Mouse (Mus musculus) erythroblast, adult 5-6 weeks (primary cell): ENCODE data around the gene Sgcb. TPM values are rescaled to one million over a fixed set of nuclear protein-coding genes. Genes with fewer than 3 reads are reported as not detected.
"Not testable (repeated sequence)": the region's sequence is repeated elsewhere in the genome, so short reads cannot be mapped to it uniquely, and the experiment has no call there.

Experiments
- ATAC-seq: replicated peaks from 2 replicates; pipeline ENCODE4 v1.8.0; 2016; ENCODE audit warnings: moderate number of reproducible peaks, mild to moderate bottlenecking, moderate TSS enrichment, inconsistent platforms; ENCODE audit not compliant: poor library complexity, low FRiP score, severe bottlenecking
- total RNA-seq, 2 experiments: library from RNA; stranded (forward) in 1 of 2; stranded (reverse) in 1 of 2; fragments of 150-400 nt in 1 of 2; fragments of 200-764, 138-1000 nt in 1 of 2; gene quantifications; 2 replicates each; pipeline versions ENCODE4 v1.2.3 to v1.2.4; 2015 to 2017; ENCODE audit warnings: low replicate concordance in 2 of 2

Sgcb gene
- total RNA-seq, 2 experiments from 2014 or later = 0.17 to 0.19 TPM

DNA sequence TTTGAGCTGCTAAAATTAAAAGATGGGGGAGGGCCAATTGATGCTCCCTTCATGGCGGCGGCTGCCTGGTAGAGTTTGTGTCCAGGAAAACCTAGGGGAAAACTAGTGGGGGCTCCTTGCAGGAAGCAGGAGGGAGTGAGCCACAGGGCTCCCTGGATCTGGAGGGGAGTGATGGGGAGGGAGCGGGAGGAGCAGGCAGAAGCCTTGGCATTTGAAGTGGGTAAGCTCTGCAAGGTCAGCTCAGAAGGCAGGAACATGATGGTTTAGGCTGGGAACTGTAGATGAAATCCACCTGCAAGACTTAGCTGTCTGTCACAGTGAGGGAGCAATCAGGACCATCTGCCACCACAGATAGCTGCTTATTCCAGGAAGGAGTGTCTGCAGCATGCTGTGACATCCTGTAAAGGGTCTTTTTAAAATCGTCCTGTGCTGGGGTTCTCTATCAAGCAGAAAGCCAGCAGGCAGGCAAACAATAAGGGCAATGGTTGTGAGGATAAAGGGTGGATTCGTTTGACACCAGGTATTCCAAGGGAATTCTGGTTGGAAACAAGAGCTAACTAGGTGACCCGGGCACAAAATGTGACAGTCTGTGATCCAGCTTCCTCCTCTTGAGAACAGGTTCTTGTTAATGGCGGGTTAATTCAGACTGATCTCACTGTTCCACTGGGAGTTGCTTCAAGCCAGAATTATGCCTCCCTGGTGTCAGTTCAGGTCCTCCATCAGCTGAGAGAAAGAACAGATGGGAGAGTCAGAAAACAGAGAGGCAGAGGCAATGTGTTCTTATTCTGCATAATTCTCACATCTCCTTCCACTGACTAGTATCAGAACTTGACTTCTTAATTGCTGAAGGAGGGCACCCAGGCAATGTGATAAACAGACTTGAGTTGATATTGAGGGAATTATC lies 62.1 kb downstream of the Sgcb start:
- no peak for ATAC-seq

DNA sequence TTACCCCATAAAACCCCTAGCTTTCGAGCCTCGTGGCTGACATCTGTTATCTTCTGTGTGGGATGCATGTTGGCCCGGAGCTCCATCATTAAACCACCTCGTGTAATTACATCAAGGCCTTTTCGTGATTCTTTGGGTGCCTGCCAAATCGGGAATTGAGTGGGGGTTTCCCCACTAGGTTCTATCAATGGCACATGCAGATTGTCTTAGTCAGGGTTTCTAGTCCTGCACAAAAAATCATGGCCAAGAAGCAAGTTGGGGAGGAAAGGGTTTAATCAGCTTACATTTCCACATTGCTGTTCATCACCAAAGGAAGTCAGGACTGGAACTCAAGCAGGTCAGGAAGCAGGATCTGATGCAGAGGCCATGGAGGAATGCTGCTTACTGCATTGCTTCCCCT lies 63.6 kb downstream of the Sgcb start:
- not testable (repeated sequence) for ATAC-seq

Other genes with a start within 250 kb of the Sgcb start
- not detected in 2 replicates for gene Cwh43, start 241.7 kb downstream of the Sgcb start, total RNA-seq (2015; ENCODE audit: low replicate concordance)
- not detected in 2 replicates for gene Cwh43, start 241.7 kb downstream of the Sgcb start, total RNA-seq (2017; ENCODE audit: low replicate concordance)
- gene Dcun1d4, start 166.8 kb downstream of the Sgcb start, total RNA-seq (2015; ENCODE audit: low replicate concordance) = 0.21 and 1.3 TPM in 2 replicates
- 0.70 and 7.4 TPM in 2 replicates for gene Dcun1d4, start 166.8 kb downstream of the Sgcb start, total RNA-seq (2017; ENCODE audit: low replicate concordance)
- gene Lrrc66, start 15.3 kb downstream of the Sgcb start, total RNA-seq (2015; ENCODE audit: low replicate concordance) = not detected in 2 replicates
- 0.43 TPM in 1 of 2 replicates, not detected in the other for gene Lrrc66, start 15.3 kb downstream of the Sgcb start, total RNA-seq (2017; ENCODE audit: low replicate concordance)
- gene Spata18, start 3.6 kb upstream of the Sgcb start, total RNA-seq (2015; ENCODE audit: low replicate concordance) = not detected in 2 replicates
- gene Spata18, start 3.6 kb upstream of the Sgcb start, total RNA-seq (2017; ENCODE audit: low replicate concordance) = not detected in 2 replicates